Mouse (Mus musculus) lung, adult 2 months (tissue): ENCODE measurements around the gene Patj.

Source experiments
- CTCF ChIP-seq: fragments of 200-500 bp; IDR thresholded peaks from 2 replicates; pipeline ENCODE4 v1.5.1; 2011; ENCODE audit warnings: mild to moderate bottlenecking, low read length, control low read depth; ENCODE audit not compliant: insufficient read depth
- POLR2A ChIP-seq: fragments of 200-500 bp; IDR thresholded peaks from 2 replicates; pipeline ENCODE4 v1.6.1; 2011; ENCODE audit warnings: low read depth, mild to moderate bottlenecking, control low read depth, low read length, borderline replicate concordance; ENCODE audit errors: extremely low read depth

GRCm38 (mm10) chr4:98543001-98543400 lies 147.4 kb downstream of the Patj start:
- TF ChIP-seq CTCF (no peak), POLR2A (no peak)
